Mouse (Mus musculus): ENCODE results near the gene Rdh13. TPM values are rescaled to one million over a fixed set of nuclear protein-coding genes. Genes with fewer than 3 reads are reported as not detected.
A peak's percentile ranks its signal among the peaks of the same experiment; 100 is the strongest.

The Rdh13 gene
- polyA plus RNA-seq (2012; fragmentation: generic; extraction: Trizol) = 16.4 TPM

- TF ChIP-seq TCF12 (IDR thresholded peaks at IDR 0.05; ENCODE audit: insufficient read depth, poor library complexity, severe bottlenecking) (no peak), POLR2AphosphoS2 (IDR thresholded peaks at IDR 0.05; ENCODE audit: insufficient read length, low read depth) (peak; percentile 83), MYOD1 (IDR thresholded peaks at IDR 0.05; ENCODE audit: control insufficient read depth in 1 of 3, insufficient read length in 2 of 3, low read depth in 2 of 3) (peak in 1 of 3 experiments; percentile 5), MAX (IDR thresholded peaks at IDR 0.05; ENCODE audit: low read depth) (peak; percentile 11), POLR2A (IDR thresholded peaks at IDR 0.05; ENCODE audit: insufficient read length, low read depth) (peak; percentile 76), SRF (IDR thresholded peaks at IDR 0.05; ENCODE audit: control insufficient read depth, insufficient read length, low read depth) (peak; percentile 91)
- H3K4me2 ChIP-seq (ENCODE audit: low read depth) = peak within 1 kb of the TSS; percentile 78
- H3K79me2 ChIP-seq (ENCODE audit: control insufficient read depth, insufficient read depth) = peaks cover 13% of the 10 kb centered on the region
- peak within 1 kb of the TSS; percentile 69 for H3K4me3 ChIP-seq
- no peaks in the 10 kb centered on the region for H3K27me3 ChIP-seq (ENCODE audit: control insufficient read depth, insufficient read depth, insufficient read length)
- peak within 1 kb of the TSS; percentile 84 for H3ac ChIP-seq (ENCODE audit: control insufficient read depth, insufficient read length)
- H3K36me3 ChIP-seq (ENCODE audit: control insufficient read depth, insufficient read depth) = peaks cover 9% of the 10 kb centered on the region
Observed at GRCm38 (mm10) chr7:4445216-4445791, at the start of gene Rdh13. TSS of gene Rdh13 (minus strand) at chr7:4445649.

DNA sequence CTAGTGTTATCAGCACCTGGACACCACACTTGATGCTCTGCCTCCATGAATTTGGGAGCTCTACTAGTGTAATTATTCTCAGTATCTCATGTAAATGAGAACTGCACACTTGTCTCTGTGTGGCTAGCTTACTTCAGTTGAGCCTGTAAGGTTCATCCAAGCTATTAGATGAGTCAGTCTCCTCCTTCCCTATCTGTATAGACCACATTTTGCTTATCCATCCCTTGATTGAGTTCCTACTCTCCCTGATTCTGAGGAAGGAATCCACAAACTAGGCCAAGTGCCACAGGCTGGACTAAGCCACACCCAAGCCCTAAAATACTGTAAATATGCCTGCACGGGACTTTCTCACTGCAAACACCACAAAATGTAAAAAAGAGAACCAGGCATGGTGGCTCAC is 48.5 kb upstream of the Rdh13 start:
- TF ChIP-seq MYOG (IDR thresholded peaks at IDR 0.05; ENCODE audit: control insufficient read depth in 1 of 3, insufficient read depth in 1 of 3, insufficient read length in 2 of 3, low read depth in 2 of 3) = no peak
- no peak for TF ChIP-seq CEBPB (IDR thresholded peaks at IDR 0.05; ENCODE audit: insufficient read depth, poor library complexity, severe bottlenecking)
- no peak for TF ChIP-seq MAX (IDR thresholded peaks at IDR 0.05; ENCODE audit: low read depth)
- TF ChIP-seq TCF12 (IDR thresholded peaks at IDR 0.05; ENCODE audit: insufficient read depth, poor library complexity, severe bottlenecking) = no peak
- TF ChIP-seq REST (IDR thresholded peaks at IDR 0.05; ENCODE audit: insufficient read depth, insufficient read length) = no peak
- no peak for TF ChIP-seq MYOD1 (IDR thresholded peaks at IDR 0.05; ENCODE audit: control insufficient read depth in 1 of 3, insufficient read length in 2 of 3, low read depth in 2 of 3)
- no peak for TF ChIP-seq SRF (IDR thresholded peaks at IDR 0.05; ENCODE audit: control insufficient read depth, insufficient read length, low read depth)
- no peak for TF ChIP-seq POLR2A (IDR thresholded peaks at IDR 0.05; ENCODE audit: insufficient read length, low read depth)
- TF ChIP-seq POLR2AphosphoS2 (IDR thresholded peaks at IDR 0.05; ENCODE audit: insufficient read length, low read depth) = no peak
- TF ChIP-seq E2F4 (IDR thresholded peaks at IDR 0.05; ENCODE audit: insufficient read depth) = no peak
- Histone ChIP-seq H3ac (ENCODE audit: control insufficient read depth, insufficient read length) (no peak overlapping the region), H3K79me2 (ENCODE audit: control insufficient read depth, insufficient read depth) (peaks cover 66% of the 10 kb centered on the region), H3K4me3 (no peak overlapping the region), H3K27me3 (ENCODE audit: control insufficient read depth, insufficient read depth, insufficient read length) (no peaks in the 10 kb centered on the region), H3K4me2 (ENCODE audit: low read depth) (no peak overlapping the region), H3K36me3 (ENCODE audit: control insufficient read depth, insufficient read depth) (peaks cover 19% of the 10 kb centered on the region)

DNA sequence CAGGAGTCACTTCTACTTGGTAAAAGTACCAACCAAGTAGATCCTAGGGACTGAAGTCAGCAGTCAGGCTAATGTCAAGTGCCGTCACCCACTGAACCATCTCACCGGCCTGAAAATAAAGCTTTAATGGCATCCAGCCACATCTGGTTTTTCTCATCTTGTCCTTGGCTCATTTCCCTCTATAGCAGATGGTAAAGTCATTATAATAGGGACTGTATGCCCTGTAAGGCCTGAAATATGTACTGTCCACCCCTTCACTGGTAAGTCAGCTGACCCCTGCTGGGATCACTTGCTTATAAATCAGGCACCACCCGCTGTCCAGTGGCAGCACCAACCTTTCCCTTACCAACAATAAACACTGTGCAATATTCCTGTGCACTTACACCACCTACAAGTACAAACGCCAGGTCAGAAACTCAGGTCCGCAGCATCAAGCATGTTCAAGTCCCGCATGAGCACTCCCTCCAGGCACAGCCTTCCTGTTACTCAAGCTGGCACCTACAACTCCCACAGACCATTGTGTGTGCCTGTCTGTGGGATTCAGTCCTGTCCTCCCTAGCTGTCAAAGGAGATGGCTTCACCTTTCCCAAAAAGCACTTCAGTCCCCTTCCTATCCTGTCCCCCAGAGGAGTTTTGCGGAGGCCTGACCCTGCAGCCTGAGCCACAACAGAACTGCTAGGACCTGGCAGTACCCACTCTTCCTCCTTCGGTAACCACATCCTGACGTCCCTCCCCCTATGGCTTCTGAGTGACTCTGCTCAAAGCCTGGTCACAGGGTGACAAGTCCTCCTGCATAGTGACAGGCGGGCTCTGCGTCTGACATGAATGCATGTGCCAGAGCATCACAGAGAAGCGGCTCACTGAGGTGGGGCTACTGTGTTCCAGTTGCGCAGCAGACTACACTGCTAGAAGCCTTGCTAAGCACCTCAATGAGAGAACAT is 47.1 kb upstream of the Rdh13 start:
- no peaks in the 10 kb centered on the region for H3K27me3 ChIP-seq (ENCODE audit: control insufficient read depth, insufficient read depth, insufficient read length)
- H3ac ChIP-seq (ENCODE audit: control insufficient read depth, insufficient read length) = no peak overlapping the region
- peaks cover 61% of the 10 kb centered on the region for H3K79me2 ChIP-seq (ENCODE audit: control insufficient read depth, insufficient read depth)
- H3K36me3 ChIP-seq (ENCODE audit: control insufficient read depth, insufficient read depth) = peaks cover 23% of the 10 kb centered on the region
- no peak overlapping the region for H3K4me3 ChIP-seq
- H3K4me2 ChIP-seq (ENCODE audit: low read depth) = peak overlapping the region; percentile 18
- peak; percentile 31 for TF ChIP-seq USF1 (IDR thresholded peaks at IDR 0.05; ENCODE audit: low read depth)
- no peak for TF ChIP-seq MAX (IDR thresholded peaks at IDR 0.05; ENCODE audit: low read depth)

DNA sequence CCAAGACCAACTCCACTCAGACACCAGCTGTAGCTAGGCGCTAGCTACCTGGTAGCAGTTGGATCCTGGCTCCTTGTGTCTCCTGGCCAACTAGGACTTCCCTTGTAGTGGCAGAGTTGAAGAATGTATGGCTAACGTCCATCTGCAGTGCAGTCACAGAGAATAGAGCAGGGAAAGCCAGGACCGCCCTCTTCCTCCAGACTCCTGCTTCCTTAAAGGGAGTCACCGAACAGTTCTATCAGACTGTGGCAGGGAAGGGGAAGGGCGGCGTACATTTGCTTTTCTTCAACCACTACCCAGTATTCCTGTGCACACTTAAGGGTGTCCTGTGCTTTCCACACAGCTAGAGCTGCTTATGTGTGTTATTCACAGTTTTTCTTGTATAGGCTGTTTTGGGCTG is 45.9 kb upstream of the Rdh13 start:
- Histone ChIP-seq H3K4me2 (ENCODE audit: low read depth) (peak overlapping the region; percentile 43), H3K79me2 (ENCODE audit: control insufficient read depth, insufficient read depth) (peaks cover 48% of the 10 kb centered on the region), H3ac (ENCODE audit: control insufficient read depth, insufficient read length) (no peak overlapping the region), H3K36me3 (ENCODE audit: control insufficient read depth, insufficient read depth) (peaks cover 22% of the 10 kb centered on the region), H3K27me3 (ENCODE audit: control insufficient read depth, insufficient read depth, insufficient read length) (no peaks in the 10 kb centered on the region), H3K4me3 (no peak overlapping the region)
- TF ChIP-seq MAX (IDR thresholded peaks at IDR 0.05; ENCODE audit: low read depth) (no peak), MYOD1 (IDR thresholded peaks at IDR 0.05; ENCODE audit: control insufficient read depth in 1 of 3, insufficient read length in 2 of 3, low read depth in 2 of 3) (peak in 1 of 3 experiments; percentile 26), REST (IDR thresholded peaks at IDR 0.05; ENCODE audit: insufficient read depth, insufficient read length) (no peak)

DNA sequence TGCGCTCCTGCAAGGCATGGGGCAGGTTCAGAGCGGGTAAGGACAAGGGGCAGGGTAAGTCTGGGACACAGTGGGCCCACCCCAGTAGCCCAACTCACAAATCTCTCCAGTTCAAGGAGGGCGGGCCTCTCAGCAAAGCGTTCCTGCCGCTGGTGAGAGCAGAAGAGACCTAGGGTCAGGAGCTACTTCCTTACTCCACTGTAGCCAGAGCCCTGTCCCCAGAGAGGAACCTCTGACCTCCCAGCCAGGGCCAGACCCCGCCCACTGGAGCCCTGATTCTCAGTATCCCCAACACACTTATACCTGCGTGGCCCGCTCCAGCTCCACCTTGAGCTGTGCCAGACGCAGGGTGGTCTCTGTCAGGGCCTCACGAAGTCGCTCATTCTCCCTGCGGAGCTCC is 36.8 kb upstream of the Rdh13 start:
- Histone ChIP-seq H3ac (ENCODE audit: control insufficient read depth, insufficient read length) (no peak overlapping the region), H3K36me3 (ENCODE audit: control insufficient read depth, insufficient read depth) (peaks cover 2% of the 10 kb centered on the region), H3K4me3 (no peak overlapping the region), H3K4me2 (ENCODE audit: low read depth) (no peak overlapping the region), H3K79me2 (ENCODE audit: control insufficient read depth, insufficient read depth) (no peaks in the 10 kb centered on the region), H3K27me3 (ENCODE audit: control insufficient read depth, insufficient read depth, insufficient read length) (no peaks in the 10 kb centered on the region)
- TF ChIP-seq SRF (IDR thresholded peaks at IDR 0.05; ENCODE audit: control insufficient read depth, insufficient read length, low read depth) = no peak
- no peak for TF ChIP-seq POLR2A (IDR thresholded peaks at IDR 0.05; ENCODE audit: insufficient read length, low read depth)
- no peak for TF ChIP-seq MAX (IDR thresholded peaks at IDR 0.05; ENCODE audit: low read depth)
- no peak for TF ChIP-seq E2F4 (IDR thresholded peaks at IDR 0.05; ENCODE audit: insufficient read depth)
- no peak for TF ChIP-seq MYOD1 (IDR thresholded peaks at IDR 0.05; ENCODE audit: control insufficient read depth in 1 of 3, insufficient read length in 2 of 3, low read depth in 2 of 3)
- TF ChIP-seq CEBPB (IDR thresholded peaks at IDR 0.05; ENCODE audit: insufficient read depth, poor library complexity, severe bottlenecking) = no peak
- no peak for TF ChIP-seq MYOG (IDR thresholded peaks at IDR 0.05; ENCODE audit: control insufficient read depth in 1 of 3, insufficient read depth in 1 of 3, insufficient read length in 2 of 3, low read depth in 2 of 3)
- TF ChIP-seq REST (IDR thresholded peaks at IDR 0.05; ENCODE audit: insufficient read depth, insufficient read length) = no peak
- no peak for TF ChIP-seq USF1 (IDR thresholded peaks at IDR 0.05; ENCODE audit: low read depth)
- no peak for TF ChIP-seq POLR2AphosphoS2 (IDR thresholded peaks at IDR 0.05; ENCODE audit: insufficient read length, low read depth)
- no peak for TF ChIP-seq TCF12 (IDR thresholded peaks at IDR 0.05; ENCODE audit: insufficient read depth, poor library complexity, severe bottlenecking)
- no peak for TF ChIP-seq TCF3 (IDR thresholded peaks at IDR 0.05; ENCODE audit: insufficient read length, low read depth)

Measured in myocyte (in vitro differentiated cells).